Mouse (Mus musculus) layer of hippocampus, postnatal 25 days (tissue): ENCODE measurements around the gene Srpk3. TPM values are rescaled to one million over a fixed set of nuclear protein-coding genes. Genes with fewer than 3 reads are reported as not detected.

Experiments
- DNase-seq, 2 experiments: peaks; one replicate each; pipeline ENCODE4 v3.0.0; 2022; ENCODE audit warnings: mixed read lengths in 2 of 2, low spot score in 1 of 2; ENCODE audit errors: extremely low spot score in 1 of 2
- total RNA-seq, 2 experiments: library from RNA; stranded (reverse); gene quantifications; 2 replicates each; pipeline ENCODE4 v1.2.3; 2021

Gene Srpk3
- total RNA-seq, 2 experiments from 2014 or later: 4.3 to 8.7 TPM

DNA sequence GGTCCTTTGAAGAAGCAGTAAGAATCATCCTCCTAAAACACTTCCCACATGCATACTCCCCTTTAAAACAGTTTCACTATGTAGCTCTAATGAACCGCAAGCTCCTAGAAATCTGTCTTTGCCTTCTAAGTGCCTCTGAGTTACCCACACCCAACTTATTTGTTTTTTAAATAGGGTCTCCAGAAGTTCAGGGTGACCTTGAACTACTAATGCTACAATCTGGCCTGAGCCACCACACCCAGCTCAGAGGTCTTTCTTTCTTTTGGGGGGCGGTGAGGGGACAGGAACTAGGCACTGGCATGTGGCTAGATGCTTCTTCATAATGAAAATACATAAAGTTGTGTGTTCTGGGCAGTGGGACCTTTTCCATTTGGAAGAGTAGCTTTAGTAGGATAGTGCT lies 23.3 kb downstream of the Srpk3 start:
- no peak for DNase-seq

DNA sequence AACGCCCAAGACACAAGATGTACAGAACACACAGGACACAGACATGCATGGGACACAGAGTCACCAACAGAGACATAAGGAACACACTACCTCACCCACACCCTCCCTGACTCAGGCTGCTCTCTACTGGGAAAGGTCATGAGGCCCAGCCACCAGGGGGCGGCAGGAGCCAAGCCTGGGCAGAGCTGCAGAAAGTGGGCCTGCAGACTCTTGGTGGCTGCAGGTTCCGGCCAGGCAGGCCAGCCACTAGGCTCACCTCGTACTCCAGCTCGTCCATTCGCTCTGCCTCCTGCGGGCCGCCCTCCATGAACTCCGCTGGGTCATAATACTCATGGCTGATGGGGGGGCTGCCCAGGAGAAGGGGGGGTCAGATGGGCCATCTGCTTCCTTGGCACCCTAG lies 24.3 kb downstream of the Srpk3 start:
- DNase-seq: peak in 1 of 2 experiments; percentile 58

DNA sequence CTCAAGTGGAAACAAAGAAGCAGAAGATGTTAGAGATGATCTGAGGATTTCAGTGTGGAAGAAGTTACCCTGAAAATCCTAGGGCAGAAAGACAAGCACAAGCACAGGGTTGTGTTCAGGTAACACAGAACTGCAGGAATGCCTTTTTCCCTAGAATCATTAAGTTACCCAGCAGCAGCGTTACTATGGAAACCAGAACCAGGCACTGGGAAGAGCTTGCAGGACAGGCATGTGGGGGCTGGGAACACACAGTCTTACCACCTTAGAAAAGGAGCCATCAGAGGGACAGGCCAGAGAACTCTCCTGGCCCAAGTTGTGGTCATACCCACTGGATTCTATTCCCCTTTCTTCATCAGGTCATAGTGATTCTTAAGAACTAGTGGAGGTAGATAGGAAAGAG lies 31.6 kb downstream of the Srpk3 start:
- DNase-seq: no peak

DNA sequence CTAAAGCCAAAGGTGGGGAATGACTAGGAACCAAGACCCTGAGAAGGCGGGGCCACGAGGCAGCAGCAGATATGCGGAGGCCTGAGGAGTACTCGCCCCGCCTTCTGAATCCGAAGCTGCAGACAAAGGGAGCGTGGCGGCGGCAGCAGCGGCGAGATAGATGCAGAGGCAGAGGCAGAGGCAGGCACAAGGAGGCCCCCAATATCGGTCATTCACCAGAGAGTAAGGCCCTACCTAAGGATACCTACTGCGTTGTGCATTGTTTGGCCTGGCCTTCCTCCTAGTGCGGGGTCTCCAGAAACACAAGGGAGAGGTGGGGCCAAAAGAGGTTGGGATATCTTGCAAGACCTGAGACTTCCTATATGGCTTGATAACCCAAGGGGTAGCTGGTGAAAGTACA lies 40.9 kb downstream of the Srpk3 start:
- no peak for DNase-seq

DNA sequence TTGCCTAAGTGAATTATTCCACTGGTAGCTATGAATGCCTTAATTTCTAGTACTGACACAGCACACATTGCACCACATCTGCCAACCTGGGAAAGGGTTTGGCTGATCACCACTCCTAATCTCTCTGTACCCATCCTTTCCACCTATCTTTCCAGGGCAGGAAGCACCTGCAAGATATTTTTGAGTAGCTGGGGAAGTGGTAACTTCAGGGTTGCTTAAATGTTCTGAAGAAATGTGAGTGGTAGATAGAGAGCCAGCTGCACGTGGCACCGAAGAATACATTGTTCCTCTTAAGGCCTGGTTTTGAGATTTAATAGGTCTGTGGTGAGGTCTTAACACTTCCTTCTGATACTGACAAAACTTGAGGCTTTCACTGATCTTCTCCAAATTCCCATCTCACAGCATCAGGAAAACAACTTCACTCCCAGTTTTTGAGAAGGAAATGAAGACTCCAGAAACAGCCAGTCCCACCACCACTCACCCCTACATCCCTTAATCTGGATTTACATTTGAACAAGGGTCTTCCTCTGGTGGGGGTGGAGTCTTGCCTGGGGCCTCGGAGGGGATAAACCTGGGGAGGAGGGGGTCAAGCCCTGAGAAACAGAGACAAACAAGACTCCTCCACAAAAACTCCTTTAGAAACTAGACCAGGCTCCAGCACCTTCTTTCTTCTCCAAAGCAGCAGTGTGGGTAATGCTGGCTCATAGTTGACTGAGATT lies 42.5 kb downstream of the Srpk3 start:
- no peak for DNase-seq

DNA sequence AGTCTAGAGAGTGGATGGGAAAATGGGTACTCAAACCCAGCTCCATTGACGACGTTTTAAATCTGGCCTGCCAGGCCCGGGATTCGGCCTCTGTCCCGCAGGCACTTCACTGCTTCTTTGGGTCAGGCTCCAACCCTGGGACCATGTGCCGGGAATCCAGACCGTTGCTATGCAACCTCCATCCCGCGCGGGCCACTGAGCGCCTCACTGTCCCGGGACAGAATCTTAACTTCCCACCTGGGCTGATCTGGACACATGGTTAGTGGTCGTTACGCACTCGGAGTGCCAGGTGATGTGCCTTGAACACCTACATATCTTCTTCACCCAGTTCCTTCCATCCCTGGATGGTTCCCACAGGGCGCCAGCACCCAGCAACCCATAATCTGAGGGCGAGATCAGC lies 49.5 kb downstream of the Srpk3 start:
- DNase-seq: no peak

DNA sequence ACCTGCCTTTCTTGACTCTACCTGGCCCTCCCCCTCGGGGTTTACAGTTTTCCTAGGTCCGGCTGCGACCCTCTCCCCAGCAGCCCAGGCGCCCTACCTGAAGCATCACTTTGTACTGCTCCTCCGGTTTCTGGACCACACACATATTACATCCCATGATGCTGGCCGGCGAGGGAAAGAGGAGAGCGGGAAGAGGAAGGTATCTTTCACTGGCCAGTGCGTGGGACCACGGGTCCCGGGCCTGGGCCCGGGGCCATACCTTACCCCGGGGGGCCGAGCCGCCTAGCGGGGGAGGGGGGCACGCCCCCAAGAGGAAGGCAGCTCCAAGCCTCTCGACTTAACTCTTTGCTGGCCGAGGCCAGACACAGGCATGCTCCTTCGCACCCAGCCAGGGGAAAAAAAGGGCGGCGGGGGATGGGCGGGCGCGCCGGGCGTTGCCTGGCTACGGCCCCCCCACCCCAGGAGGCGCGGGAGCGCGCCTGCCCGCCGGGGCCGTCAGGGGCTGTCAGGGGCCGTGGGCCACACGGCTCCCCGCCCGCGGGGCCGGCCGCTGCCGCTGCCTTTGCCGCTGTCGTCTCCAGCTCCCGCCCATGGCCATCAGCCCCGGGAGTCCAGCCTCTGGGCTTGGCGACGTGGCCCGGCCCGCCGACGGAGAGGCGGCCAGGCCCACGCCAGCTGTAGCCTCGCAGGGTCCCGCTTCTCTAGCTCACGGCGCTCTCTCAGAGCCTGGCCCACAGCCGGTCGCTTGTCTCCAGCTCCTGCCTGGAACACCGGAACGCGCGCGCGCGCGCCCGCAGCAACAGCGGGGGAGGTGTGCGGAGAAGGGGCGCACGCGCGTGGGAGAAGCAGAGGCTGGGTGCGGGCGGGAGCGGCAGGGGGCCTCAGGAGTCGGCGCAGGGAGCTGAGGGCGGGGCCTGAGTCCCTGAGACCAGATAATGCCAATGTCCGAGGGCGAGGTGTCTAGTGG lies 50.3 kb downstream of the Srpk3 start, which contains the start of gene Pdzd4:
Gene Pdzd4 (minus strand): TSS at position 785 of the 967 bp plus-strand sequence.
- peak; percentile 26 to 34 for DNase-seq

Other genes with a start within 250 kb of the Srpk3 start
- gene Dusp9, start 135.0 kb upstream of the Srpk3 start, total RNA-seq: under 1 TPM; 0.47 to 0.54 TPM
- 100 to 1,000 TPM; 115 to 135 TPM for gene Pnck, start 114.3 kb upstream of the Srpk3 start, total RNA-seq
- gene Slc6a8, start 101.3 kb upstream of the Srpk3 start, total RNA-seq: 100 to 1,000 TPM in 1 of 2 experiments, 10 to 100 TPM in 1; 88.3 to 110 TPM
- 10 to 100 TPM; 78.9 to 83.0 TPM for gene Bcap31, start 58.2 kb upstream of the Srpk3 start, total RNA-seq
- gene Abcd1, start 57.8 kb upstream of the Srpk3 start, total RNA-seq: 10 to 100 TPM; 11.3 to 13.9 TPM
- gene Plxnb3, start 17.3 kb upstream of the Srpk3 start, total RNA-seq: 10 to 100 TPM; 15.8 to 18.2 TPM
- 100 to 1,000 TPM; 189 to 199 TPM for gene Idh3g, start 12.5 kb downstream of the Srpk3 start, total RNA-seq
- gene Ssr4, start 12.6 kb downstream of the Srpk3 start, total RNA-seq: 10 to 100 TPM; 88.1 to 97.2 TPM
- gene Pdzd4, start 50.6 kb downstream of the Srpk3 start, total RNA-seq: 100 to 1,000 TPM; 101 to 102 TPM
- not detected for gene Avpr2, start 117.7 kb downstream of the Srpk3 start, total RNA-seq
- 100 to 1,000 TPM; 125 to 140 TPM for gene L1cam, start 121.7 kb downstream of the Srpk3 start, total RNA-seq
- 1 to 10 TPM; 4.7 to 5.8 TPM for gene Arhgap4, start 147.5 kb downstream of the Srpk3 start, total RNA-seq
- gene Naa10, start 147.5 kb downstream of the Srpk3 start, total RNA-seq: 10 to 100 TPM; 57.6 to 62.8 TPM
- gene Renbp, start 156.4 kb downstream of the Srpk3 start, total RNA-seq: 1 to 10 TPM; 3.6 to 4.2 TPM
- gene Hcfc1, start 192.0 kb downstream of the Srpk3 start, total RNA-seq: 10 to 100 TPM; 65.8 to 80.9 TPM
- 10 to 100 TPM; 46.9 to 59.1 TPM for gene Irak1, start 249.5 kb downstream of the Srpk3 start, total RNA-seq